Mouse (Mus musculus) kidney, postnatal 25 days (tissue): ENCODE measurements around the gene Nfyc.

Experiments
- DNase-seq, 2 experiments: peaks; one replicate each; pipeline ENCODE4 v3.0.0; 2021; ENCODE audit warnings: mixed read lengths in 2 of 2

The Nfyc gene

GRCm38 (mm10) chr4:120825100-120825553 is 6.2 kb downstream of the Nfyc start:
- peak; percentile 96 to 99 for DNase-seq

DNA sequence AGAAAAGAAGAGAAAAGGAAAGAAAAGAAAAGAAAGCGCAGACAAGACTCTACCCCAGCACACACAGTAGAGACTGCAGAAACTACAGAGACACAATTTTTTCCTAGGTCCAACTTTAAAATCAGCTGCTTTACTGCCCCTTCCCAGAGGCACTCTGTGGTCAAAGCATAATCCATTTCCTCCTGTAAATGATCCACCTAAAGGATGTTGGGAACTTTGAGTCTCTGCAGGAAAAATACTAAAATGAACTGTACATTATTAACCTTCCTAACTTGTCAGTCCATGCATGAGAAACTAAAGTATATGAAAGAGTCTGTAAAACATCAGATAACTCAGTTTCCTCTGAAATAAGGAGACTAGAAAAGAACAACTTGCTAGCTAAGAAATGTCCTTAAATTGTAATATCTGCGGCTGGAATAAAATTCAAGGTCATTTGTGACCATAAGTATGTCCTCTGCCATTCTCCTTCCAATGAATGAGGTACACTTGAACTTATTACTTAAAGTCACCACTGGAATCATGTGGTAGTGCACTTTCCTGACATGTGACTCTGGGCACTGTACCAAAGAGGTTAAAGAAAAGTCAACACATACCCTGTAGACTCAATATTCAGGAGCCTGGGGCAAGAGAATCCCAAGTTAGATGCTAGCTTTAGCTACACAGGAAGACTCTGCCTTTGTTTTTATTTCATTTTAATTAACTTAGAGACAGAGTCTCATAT is 9.0 kb downstream of the Nfyc start:
- peak; percentile 48 to 59 for DNase-seq

- no peak for DNase-seq
These were observed 11.5 kb downstream of the Nfyc start for GRCm38 (mm10) chr4:120819871-120820270.

- no peak for DNase-seq
These were observed 12.1 kb downstream of the Nfyc start for GRCm38 (mm10) chr4:120819296-120819695.

GRCm38 (mm10) chr4:120817951-120818350 is 13.4 kb downstream of the Nfyc start:
- no peak for DNase-seq

DNA sequence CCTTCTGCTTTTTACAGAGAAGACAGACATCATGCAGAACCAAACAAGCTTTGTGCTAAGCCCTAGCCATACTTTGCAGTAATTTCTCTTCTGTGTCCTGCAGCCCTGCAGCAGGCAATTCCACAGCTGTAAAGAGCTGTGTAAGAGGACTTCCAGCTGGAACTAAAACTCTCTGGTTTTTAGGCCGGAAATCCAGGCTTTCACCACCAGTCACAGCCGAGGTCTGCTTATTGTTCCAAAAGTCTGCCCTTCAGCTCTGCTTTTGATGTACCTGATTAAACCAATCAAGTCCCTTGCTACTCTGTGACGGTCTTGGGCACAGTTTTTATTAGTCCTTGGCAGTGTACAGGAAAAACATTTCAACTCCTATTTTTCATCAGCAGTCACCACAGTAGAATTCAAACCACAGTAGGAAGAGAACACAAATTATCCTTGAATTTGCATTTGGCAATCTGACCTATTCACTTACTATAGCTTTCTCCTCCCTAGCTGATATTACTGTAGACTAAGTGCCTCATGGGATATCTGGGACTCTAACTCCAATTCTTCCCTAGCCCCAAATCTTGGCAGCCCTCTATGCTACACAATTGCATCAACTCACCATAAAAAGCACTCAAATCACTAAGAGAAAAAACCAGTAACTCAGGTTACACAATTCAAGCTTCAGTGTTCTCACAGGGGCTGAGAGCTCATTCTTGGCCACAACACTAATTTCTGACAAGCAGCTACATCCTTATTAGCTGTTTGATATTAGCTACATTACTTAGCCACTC is 14.2 kb downstream of the Nfyc start:
- DNase-seq, result peak in 1 of 2 experiments; percentile 29

DNA sequence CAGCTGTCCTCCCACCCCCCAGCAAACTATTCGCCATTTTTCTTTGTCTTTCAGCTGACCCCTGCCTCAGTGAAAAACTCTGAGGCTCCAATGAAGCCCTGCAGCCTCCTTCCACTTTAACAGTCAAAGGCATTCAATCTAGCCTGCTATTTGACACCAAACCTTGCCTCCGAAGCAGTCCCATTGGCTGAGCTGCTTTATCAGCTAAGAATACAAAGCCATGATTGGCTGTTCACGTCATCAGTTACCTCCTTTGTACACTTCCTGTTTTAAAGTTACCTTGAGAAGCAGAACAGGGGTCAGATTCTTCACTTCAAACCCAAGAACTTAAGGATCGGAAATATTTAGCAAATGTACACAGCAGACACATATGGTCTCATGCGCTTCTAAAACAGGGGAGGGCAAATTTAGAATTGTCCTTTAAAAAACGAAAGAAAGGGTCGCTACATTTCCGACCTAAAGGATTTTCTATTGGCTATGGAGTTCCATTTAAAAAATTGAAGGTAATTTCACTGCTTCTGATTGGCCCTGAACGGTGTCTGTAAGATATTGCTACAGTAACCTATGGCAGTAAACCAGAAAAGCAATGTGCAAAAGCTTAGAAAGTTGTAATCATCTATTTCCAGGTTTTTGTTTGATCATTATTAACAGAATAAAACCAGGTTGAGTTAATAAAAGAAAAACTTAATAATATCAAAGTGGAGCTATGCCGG is 15.6 kb downstream of the Nfyc start:
- peak; percentile 90 to 94 for DNase-seq

- DNase-seq, result no peak
These were observed 16.2 kb downstream of the Nfyc start for GRCm38 (mm10) chr4:120815163-120815562.

DNA sequence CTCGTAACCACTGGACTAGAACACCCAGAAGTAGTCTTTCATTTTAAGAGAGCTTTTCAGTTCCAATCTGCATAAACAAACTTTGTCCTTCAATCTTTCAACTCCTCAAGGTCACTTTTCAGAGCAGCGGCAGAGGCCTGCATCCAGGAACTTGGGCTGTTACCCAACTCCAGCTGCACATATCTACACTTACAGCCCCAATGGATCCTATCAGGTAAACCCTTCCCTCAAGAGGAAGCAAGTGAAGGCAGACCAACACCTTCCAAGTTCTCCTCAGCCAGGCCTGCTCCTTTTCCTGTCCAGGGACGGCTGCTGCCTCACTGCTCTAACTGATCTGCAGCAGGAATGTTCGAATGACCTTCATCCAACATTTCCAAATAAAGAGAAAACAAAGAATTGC is 17.2 kb downstream of the Nfyc start:
- DNase-seq, result peak; percentile 66 to 76

DNA sequence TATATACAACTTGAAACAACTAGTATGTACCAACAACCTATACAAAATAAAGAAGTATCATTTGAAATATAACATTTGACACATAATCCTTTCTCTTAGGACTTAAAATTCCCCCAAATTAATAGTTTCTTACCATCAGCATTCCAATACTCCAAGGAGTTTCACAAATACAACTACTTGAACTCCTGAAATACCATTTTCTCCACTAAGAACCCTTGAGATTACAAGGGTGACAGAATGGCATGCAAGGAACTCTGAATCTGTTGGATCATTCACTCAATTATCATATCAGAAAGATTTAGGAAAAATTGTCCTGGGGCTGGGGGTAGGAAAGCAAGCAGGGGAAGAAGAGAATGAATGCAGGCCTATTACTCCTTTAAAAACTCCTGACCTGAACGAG is 17.6 kb downstream of the Nfyc start:
- no peak for DNase-seq

DNA sequence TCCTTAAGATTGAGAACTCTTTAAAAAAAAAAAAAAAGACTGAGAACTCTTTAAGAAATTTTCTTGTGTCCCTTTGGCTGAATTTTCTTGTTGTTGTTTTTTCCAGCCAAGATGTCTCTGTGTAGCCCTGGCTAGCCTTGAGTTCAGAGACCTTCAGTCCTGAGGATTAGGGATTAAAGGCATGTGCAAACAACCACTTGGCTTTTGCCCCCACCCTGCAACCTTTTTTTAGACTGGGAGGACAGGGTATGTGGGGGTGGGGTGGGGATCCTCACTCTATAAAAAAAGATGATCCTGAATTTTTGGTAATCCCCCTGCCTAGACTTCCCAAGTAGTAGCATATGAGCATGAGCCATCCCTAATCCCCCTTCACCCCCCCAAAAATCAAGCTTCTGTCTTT is 25.6 kb downstream of the Nfyc start:
- DNase-seq, result peak; percentile 33 to 56

DNA sequence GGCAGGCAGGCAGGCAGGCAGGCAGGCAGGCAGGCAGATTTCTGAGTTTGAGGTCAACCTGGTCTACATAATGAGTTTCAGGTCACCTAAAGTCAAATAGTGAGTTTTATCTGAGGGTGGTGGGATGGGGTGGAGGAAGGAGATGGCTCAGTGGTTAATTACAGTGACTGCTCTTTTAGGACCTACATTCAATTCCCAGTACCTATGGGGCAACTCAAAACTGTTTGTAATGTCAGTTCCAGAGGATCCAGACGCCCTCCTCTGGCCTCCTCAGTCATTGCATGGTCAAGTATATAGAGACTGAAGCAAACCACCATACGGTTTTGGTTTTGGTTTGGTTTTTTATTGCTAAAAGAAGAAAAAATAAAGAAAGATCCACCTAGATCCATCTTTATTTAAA is 29.9 kb downstream of the Nfyc start:
- peak; percentile 62 to 63 for DNase-seq

GRCm38 (mm10) chr4:120800691-120801090 is 30.7 kb downstream of the Nfyc start:
- peak in 1 of 2 experiments; percentile 47 for DNase-seq

DNA sequence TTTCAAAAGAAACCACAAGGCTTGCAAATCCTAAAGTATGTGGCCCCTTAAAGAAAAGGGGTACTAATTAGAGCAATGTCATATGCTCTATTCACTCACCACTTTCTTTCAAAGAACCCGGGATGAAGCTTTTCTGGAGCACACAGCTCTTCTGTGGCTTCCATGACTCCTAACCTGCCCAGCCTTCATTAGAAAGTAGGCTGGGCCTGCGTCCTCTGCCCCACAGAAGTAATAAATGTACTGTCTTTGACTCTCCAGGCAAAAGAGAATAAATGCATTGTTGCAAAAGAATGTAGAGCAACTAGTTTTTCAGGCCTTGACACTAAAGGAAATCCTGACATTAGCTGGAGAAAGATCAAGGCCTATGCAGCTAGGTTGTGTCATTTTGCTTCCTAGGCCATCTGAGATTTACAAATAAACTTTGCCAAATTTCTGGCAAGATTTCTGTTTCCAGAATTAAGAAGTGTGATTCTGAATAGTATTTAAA is 31.6 kb downstream of the Nfyc start:
- DNase-seq, result no peak

DNA sequence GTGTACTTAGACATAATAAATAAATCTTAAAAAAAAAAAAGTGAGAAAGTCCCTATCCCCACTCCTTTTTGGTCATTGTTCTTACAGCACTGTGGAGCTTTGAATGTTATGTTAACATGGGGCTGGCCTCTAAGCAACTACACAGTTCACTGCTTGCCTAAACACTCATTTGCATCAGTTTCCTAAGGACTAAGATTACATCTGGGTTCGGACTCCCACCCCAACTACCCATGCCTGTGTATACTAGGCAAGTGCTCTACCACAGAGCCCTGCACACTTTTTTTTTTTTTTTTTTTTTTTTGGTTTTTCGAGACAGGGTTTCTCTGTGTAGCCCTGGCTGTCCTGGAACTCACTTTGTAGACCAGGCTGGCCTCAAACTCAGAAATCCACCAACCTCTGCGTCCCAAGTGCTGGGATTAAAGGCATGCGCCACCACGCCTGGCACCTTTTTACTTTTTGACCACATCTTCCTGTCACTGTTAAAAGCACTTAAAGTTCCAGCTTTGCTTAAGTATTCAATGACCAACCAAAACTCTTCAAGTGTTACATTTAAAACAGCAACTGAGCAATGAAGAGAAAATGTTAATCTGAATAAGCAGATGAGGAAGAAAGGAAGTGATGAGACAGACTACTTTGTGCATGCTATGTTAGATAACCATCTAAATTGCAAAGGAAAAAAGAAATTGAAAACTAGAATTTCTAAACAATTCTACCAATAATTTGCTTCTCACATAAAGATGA is 33.2 kb downstream of the Nfyc start:
- DNase-seq, result no peak

GRCm38 (mm10) chr4:120796687-120797086 is 34.7 kb downstream of the Nfyc start:
- DNase-seq, result no peak

DNA sequence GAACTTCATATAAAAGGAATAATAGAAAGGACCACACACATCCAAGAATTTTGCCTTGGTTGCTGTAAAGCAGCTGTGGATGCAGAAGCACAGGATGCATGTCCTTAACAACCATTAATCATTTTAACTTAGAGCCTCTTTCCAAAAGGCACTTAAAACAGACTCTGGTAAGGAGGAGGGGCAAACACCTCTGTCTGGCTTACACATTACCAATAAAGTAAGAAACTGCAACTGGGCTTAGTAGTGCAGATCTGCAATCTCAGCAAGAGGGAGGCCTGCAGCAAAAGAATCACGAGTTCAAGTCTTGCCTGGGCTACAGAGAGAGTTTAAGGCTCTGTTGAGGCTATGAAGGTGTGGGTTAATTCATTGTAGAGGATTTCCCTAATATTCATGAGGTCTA is 35.7 kb downstream of the Nfyc start:
- DNase-seq, result no peak

DNA sequence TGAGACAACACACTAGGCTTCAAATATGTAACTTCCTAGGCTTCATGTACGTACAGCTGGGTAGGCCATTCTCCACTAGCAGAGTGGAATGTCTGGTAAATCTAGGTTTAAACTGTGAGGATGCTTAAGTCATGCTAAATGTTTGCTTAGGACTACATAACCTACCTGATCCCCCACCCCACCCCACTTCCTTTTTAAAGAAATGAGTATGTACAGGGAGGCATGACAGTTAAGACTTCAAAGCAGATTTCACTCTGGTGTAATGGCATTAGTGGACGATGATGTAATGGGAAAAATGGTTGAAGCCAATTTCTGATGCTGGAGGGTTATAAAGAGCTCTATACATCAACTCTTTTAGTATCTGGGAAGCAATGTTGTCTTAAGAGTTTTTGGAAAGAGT is 38.5 kb downstream of the Nfyc start:
- DNase-seq, result no peak

DNA sequence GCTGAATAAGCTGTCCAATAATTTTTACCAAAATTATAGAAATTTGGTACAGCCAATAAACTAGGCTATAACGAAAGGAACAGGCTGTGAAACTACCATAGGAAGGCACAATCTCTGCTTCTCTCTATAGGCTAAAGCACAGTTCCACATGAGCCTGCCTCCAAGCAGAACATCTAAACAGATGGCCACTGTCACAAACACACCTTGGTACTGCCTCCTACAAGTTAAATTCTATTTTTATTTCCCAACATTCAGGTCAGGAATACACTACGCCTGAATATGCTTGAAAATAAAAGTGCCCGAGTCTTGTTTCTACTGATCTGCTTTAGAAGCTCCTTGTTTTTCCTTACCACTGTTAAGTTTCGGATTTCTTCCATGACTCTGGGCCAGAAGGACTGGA is 41.3 kb downstream of the Nfyc start:
- no peak for DNase-seq

DNA sequence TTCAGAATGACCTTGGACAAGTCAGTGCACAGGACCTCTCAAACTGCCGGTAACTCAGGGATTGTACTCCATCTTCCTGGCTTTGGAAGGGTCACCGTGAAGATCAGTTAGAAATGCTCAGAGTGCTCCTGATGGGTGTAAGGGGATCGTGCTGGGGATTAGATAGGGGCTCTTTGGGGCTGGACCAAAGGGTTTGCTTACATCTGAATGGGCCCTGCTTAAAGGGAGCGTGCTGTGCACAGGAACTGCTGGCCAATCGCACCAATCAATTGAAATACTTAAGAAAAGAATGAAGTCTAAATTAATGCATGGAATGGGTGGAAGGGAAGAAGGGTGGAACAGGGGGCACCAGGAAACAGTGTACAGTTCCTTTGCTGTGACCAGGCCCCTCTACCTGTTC is 75.6 kb downstream of the Nfyc start:
- peak in 1 of 2 experiments; percentile 13 for DNase-seq

DNA sequence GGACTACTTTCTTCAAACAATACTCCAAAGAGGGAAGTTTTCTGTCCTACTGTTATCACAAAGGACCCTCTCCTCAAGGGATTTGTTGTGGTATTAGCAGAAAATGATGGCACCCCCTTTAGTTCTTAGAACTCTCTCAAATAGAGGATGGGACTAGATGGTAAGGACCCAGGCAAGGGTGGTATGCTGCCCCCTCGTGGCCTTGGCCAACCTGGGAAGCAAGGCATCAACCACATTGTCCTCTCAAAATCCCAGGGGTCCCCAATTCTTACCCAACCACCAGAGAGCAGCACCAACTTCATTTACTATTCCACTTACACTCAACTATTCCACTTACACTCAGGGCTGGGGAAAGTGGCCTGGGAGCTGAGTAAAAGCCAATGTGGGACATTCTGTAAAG is 76.1 kb downstream of the Nfyc start:
- peak; percentile 76 to 80 for DNase-seq

GRCm38 (mm10) chr4:120749601-120750000 is 81.8 kb downstream of the Nfyc start:
- no peak for DNase-seq
